Mouse (Mus musculus): ENCODE results near the gene Glis2. TPM values are rescaled to one million over a fixed set of nuclear protein-coding genes. Genes with fewer than 3 reads are reported as not detected.

The Glis2 gene
- polyA plus RNA-seq, 1 experiment = 41.8 TPM

DNA sequence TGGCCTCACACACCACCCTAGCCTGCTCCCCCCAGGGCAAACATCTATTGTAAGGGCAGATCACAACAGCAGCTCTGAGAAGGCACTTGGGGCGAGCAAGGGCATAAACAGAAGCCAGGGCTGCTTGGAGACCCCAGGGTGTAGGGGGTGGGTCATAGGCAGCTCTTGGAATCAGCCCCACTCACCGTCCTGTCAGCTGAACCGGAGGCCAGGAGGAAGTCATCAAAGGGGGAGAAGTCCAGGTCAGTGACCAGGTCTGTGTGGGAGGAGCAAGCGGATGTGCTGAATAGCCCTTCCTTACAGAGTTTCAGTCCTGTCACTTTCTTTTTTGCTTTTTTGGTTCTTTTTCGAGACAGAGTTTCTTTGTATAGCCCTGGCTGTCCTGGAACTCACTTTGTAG lies 75.8 kb downstream of the Glis2 start:
- no peak for DNase-seq (ENCODE audit: low read depth)
- TF ChIP-seq CTCF (IDR thresholded peaks at IDR 0.05; ENCODE audit: borderline replicate concordance, extremely low read depth, insufficient read depth, insufficient read length) (no peak), POLR2A (IDR thresholded peaks at IDR 0.05; ENCODE audit: borderline replicate concordance, extremely low read depth, insufficient read depth, insufficient read length, poor library complexity, severe bottlenecking) (no peak)

DNA sequence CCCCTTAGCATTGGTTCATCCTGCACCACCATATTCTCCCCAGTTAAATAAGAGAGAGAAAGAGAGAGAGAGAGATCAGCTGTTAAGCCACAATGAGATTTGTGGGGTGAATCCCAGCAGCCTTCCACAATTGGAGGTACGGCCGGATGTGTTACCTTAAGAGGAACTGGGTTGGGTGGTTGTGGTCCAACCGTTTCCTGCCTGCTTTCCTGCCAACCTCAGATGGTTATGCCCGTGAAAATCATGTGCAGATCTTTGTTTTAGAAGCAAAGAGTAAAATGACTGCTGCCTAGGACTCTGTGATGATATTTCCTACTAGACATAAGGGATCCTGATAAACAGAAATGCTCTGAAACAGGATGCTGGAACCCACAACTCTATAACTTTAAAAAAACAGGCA lies 79.6 kb downstream of the Glis2 start:
- TF ChIP-seq POLR2A (IDR thresholded peaks at IDR 0.05; ENCODE audit: borderline replicate concordance, extremely low read depth, insufficient read depth, insufficient read length, poor library complexity, severe bottlenecking) (no peak), CTCF (IDR thresholded peaks at IDR 0.05; ENCODE audit: borderline replicate concordance, extremely low read depth, insufficient read depth, insufficient read length) (no peak)
- no peak for DNase-seq (ENCODE audit: low read depth)

Other genes with a start within 250 kb of the Glis2 start
- gene Adcy9, start 174.2 kb upstream of the Glis2 start, polyA plus RNA-seq (2012; rRNA removed) = 6.0 and 8.6 TPM in 2 replicates
- 25.0 and 26.2 TPM in 2 replicates for gene Srl, start 52.9 kb upstream of the Glis2 start, polyA plus RNA-seq (2012; rRNA removed)
- gene Tfap4, start 34.9 kb upstream of the Glis2 start, polyA plus RNA-seq (2012; rRNA removed) = 13.6 and 16.6 TPM in 2 replicates
- 121 and 169 TPM in 2 replicates for gene Pam16, start 30.3 kb downstream of the Glis2 start, polyA plus RNA-seq (2012; rRNA removed)
- gene Vasn, start 45.2 kb downstream of the Glis2 start, polyA plus RNA-seq (2012; rRNA removed) = 6.9 and 9.9 TPM in 2 replicates
- gene Dnaja3, start 45.3 kb downstream of the Glis2 start, polyA plus RNA-seq (2012; rRNA removed) = 23.5 and 28.7 TPM in 2 replicates
- 64.0 and 68.8 TPM in 2 replicates for gene Coro7, start 85.1 kb downstream of the Glis2 start, polyA plus RNA-seq (2012; rRNA removed)
- gene Nmral1, start 124.6 kb downstream of the Glis2 start, polyA plus RNA-seq (2012; rRNA removed) = 70.6 and 105 TPM in 2 replicates
- gene Hmox2, start 131.6 kb downstream of the Glis2 start, polyA plus RNA-seq (2012; rRNA removed) = 52.2 and 59.0 TPM in 2 replicates
- 91.1 and 116 TPM in 2 replicates for gene Cdip1, start 195.6 kb downstream of the Glis2 start, polyA plus RNA-seq (2012; rRNA removed)
- gene 4930562C15Rik, start 240.7 kb downstream of the Glis2 start, polyA plus RNA-seq (2012; rRNA removed) = not detected in 2 replicates